Mouse (Mus musculus): ENCODE results near the gene Scarb2.

GRCm38 (mm10) chr5:92442914-92443313 lies 63.7 kb downstream of the Scarb2 start:
- no peak for TF ChIP-seq CTCF (IDR thresholded peaks at IDR 0.05; ENCODE audit: extremely low read depth, insufficient read length, insufficient replicate concordance, low read depth, low read length)
- TF ChIP-seq POLR2A (IDR thresholded peaks at IDR 0.05; ENCODE audit: low read depth, low read length): no peak
